Mouse (Mus musculus): Measurements from ENCODE around the gene Nckap1l.
A peak's percentile ranks its signal among the peaks of the same experiment; 100 is the strongest.

The Nckap1l gene

DNA sequence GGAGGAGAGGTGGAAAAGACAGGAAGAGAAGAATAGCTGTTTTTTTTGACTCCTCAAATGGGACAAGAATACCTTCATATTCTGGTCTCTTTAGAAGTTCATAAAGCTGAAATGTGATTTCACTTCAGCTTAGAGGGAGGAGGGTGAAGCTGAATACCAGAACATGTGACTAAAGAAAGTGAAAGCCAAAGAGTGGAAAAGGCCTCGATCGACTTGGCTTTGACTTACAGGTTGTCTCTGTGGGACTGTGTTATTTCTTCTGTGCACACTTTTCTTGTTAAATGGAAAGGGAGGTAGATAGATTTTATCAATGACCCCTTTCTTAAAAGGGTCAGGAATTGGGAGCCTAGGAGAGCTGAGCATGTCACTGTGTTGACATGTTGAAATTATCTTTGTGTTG is 47.6 kb downstream of the Nckap1l start:
- DNase-seq (ENCODE audit: low spot score) = no peak

DNA sequence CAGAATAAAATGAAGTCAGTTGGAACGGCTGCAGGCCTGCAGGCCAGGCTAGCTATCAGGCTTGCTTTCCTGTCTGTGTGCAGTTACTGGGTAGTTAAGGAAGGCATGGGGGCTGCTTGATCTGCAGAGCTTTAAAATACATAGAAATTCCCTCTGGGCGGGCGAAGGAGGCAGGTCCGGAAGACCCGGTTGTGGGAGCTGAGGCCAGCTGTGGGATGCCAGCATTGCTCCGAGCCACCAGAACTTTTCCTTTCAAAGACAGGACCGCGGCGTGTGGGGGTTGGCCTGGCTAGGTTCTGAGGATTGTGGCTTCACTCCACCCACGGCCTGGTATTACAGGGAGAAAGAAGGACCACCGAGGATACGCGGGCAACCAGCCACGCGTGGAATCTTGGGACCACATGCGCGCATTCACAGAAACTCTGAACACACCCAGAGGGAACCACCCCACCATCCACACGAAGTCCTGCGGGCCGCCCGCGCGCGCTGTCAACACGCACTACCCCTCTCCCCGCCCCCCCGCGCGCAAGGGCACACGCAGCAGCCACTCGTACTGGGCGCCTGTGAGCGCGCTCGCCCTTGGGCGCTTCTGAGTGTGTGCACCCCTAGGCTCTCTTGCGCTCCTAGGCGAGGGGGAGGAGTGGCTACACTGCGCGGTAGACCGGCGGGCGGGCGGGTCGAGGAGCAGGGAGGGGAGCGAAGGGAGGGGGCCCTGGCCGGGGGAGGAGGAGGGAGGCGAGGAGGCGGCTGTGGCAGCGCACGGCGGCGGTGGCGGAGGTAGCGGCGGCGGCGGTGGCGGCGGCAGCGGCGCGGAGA is 49.0 kb downstream of the Nckap1l start, which contains the start of gene Pde1b:
Gene Pde1b (plus strand): TSS at position 600 of the 816 bp plus-strand sequence.
- DNase-seq (ENCODE audit: low spot score) = peak; percentile 76

DNA sequence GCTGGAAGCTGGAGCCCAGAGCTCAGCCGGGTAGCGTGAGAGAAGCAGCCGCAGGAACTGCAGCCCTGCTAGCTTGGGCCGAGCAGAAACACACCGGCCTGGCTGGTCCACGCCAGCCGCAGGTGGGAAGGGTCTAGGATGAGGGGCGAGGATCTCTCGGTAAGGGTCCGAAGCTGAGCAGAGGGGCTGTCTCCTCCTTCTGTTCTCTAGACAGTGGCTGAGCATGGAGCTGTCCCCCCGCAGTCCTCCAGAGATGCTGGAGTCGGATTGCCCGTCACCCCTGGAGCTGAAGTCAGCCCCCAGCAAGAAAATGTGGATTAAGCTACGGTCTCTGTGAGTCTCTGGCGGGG is 49.6 kb downstream of the Nckap1l start:
- DNase-seq (ENCODE audit: low spot score) = no peak

DNA sequence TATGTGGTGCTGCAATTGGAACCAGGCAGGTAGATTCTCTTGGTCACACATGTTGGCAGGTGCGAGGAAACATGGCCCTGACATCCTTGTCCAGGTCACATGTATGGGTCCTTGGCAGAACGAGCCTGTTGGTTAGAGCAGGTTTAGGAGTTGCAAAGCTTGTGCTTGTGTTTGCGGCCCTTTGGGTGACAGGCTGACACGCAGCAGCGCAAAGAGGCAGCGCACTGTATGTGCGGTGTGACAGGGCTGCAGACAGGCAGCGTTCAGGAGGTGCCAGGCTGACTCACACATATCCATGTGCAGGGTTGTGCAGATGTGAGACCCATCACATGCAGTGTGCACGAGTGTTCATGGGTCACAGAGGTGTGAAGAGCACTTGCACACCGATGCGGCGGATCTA is 50.1 kb downstream of the Nckap1l start:
- DNase-seq (ENCODE audit: low spot score) = no peak

DNA sequence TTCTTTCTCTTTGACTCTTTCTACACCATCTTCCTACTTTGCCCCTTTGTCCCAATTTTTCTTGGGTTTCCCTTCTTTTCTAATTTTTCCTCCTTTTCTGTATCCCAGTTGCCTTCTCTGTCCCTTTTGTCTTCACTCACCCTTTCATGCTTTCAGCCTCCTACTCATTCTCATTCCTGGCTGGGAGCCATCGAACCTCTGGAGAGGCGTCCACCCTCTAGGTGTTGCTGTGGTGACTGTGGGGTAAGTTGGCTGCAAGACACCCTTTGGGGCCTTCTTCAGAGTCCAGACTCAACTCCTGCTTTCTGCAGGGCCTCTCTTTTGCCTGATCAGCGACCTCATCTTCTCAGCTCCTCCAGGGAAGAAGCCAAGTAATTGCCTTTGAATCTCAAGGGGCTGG is 55.7 kb downstream of the Nckap1l start:
- DNase-seq (ENCODE audit: low spot score) = no peak

DNA sequence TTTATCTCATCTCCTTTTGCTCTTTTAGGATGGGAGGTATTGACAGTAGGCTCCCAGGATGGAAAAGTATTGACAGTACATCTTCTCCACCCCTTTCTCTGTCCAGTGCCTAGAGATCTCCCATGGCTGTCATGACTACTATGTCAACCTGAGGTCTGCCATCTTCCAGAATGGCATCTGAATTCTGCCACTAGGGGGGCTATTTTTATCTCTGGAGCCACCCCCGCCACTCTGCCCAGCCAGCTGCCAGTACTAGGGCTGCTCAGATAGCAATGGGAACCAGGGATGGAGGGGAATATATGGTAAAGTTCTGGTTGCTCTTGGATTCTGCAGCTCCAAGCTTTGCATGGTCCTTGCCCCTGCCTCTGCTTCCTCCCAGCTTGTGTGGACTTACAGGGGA is 58.1 kb downstream of the Nckap1l start:
- DNase-seq (ENCODE audit: low spot score) = no peak

DNA sequence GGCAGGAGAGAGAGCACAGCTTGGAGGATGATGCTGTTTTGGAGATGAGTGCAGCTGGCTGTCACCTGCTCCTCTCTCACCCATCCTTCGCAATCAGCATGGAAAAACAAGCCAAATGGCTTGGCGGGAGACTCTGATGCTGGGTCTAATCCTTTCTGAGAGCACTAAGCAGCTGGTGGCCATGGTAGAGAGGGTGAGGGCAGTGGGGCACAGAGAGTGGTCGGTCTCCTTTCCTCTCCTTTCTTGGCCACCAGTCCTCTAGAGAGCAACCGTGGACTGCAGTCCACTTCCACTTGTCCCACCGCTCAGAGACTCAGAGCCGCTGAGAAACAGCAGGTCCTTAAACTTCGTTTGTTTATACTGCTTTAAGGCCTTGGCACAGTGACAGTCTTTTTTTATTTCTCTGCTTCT is 60.0 kb downstream of the Nckap1l start:
- DNase-seq (ENCODE audit: low spot score) = no peak

DNA sequence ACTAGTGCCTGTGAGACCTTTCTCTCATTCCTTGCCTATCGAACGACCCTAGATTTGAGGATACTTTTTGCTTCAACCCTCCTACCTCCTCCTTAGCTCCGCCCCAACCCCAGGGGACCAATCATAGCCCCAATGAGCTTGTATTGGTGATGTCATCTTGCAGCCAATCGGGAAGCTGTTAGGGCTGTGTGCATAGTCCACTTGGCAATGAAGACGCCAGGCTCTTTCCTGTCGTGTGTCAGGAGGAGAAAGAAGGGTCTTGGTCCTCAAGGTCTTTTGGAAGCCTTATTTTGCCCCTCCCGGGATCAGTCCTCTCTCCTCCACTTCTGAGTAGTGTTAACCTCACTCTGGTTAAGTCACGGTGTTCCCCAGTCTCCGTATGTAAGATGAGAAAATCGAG is 60.5 kb downstream of the Nckap1l start:
- DNase-seq (ENCODE audit: low spot score) = peak; percentile 92

DNA sequence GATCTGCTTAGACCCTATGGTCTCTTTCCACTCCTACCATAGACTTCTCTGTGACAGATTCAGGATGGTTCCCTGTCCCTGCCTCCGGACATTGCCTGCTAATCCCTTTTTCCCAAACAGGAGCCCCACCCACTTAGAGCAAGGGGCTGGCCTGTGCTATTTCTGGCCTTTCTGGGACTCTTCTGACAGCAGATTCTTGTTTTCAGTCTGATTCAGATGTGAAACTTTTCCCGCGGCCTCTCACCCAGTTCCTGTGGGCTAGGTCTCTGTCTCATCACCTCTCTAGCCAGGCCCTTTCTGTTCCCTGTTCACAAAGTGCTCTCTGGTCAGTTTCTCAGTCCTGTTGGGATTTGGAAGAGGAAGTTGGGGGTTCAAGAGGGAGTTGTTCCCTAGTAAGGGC is 61.3 kb downstream of the Nckap1l start:
- DNase-seq (ENCODE audit: low spot score) = no peak

DNA sequence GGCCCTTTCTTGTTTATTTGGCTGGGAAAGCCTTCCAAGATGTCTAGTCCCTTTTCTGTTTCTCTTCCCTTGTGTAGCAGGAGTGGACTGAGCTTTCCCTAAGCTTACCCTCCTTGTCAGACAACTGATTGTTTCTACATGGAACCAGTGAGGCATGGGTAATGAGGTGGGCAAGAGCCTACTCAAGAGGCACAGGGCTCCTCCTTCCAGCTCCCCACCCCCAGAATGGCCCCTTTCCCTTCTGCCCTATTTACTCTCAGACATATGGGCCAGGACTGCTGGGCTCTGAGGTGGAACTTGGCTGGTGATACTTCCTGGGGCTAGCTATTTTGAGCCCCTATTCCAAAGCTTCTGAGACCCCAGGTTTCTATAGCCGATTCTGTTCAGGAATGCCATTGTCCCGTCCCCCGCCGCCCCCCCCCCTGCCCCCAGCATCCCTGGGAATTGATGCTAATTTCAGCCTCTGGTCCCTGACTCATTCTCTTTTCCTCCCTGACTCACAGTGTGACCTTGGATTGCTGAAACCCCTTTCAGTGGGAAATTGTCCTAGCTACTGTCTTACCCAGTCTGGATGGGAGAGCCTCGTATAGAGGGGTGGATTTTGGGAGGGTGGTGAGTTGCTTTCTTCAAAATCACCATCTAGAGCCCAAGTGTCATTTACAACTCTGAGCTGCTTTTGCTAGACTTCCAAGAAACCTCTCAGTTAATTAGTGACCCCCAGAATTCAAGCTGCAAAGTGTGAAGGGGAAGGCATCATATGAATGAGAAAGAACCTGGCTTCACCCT is 65.2 kb downstream of the Nckap1l start:
- peak; percentile 89 for DNase-seq (ENCODE audit: low spot score)

DNA sequence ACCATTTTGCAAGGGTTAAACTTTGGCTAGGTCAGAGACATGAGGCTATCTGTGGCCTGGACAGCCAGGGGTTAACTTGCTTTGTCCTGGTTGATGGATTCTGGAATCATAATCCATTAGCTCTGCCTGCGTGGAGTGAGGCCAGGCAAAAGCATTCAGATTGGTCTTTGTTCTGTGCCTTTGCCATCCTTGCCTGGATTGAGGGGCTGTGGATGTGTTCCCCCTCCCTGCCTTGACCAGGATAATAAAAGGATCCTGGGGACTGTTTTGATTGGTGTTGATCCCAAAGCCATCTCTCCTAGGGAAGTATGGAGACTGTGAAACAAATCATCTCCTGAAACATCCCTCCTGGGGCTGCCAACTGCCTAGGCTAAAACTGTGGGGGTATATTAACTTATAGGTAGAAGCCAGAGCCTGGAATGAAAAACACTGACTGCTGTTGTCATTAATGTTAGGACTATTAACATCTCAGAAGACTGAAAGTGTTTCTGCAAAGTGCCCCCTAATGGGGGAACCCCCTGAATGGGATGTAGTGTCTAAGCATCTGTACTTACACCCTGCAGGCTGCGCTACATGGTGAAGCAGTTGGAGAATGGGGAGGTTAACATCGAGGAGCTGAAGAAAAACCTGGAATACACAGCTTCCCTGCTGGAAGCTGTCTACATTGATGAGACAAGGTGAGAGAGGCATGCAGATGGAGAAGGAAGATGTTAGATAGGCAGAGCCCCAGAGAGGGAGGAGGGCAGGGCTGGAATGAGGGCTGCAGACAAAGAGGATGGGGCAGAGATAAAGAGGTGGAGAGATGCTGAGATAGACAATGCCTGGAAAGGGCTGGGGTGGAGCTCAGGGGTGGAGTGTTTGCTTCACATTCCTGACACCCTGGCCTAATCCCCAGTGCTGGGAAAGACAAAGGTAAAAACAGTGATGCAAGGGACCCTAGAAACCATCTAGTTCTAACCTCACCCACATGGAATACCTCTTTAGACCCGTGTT is 66.1 kb downstream of the Nckap1l start:
- peak; percentile 83 for DNase-seq (ENCODE audit: low spot score)

DNA sequence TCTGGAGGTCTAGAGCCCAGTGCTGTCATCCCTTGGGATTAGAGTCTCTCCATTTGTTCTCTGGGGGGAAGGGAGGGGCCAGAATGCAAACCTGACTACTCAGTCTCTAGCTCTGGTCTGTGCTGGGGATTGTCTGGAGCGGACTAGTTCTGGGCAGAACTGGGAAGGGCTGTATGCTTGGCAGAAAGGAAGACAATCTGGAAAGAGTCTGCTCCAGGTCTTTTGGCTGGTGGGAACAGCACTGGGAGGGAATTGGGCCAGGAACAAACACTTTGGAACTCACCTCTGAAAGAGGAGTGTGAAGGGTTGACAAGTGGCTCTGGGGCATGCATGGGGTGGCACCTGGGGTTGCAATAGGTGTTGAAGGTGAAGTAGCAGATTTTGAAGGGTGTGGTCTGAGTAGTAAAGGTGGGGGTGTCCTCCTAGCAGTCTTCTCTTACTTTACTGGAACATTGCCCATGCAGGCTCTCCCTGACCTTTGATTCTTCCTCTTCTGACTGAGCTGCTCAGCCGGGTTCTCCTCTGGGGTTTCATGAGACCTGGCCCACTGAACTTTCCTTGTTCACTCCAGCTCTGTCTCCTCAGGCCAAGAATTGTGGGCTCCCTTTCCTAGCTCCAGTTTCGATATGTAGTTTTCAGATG is 69.0 kb downstream of the Nckap1l start:
- DNase-seq (ENCODE audit: low spot score) = peak; percentile 40

DNA sequence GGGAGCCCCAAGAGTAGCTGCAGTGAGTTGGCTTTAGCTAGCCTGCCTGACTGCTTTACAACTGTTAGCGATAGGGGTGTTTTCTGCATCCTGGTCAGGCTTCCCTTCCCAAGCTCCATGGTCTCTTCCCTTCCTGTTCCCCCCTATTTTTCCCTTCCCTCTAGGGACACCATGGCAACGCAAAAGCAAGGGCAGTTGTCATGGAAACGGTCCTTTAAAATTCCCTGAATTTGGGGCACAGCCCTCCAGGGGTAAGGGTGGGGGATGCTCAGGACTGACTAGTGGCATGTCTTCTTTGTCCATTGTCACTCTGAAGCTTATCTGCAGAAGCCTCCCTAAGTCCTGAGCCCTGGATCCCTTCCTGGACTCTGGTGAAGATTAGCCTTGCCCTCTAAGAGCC is 69.6 kb downstream of the Nckap1l start:
- DNase-seq (ENCODE audit: low spot score) = no peak

DNA sequence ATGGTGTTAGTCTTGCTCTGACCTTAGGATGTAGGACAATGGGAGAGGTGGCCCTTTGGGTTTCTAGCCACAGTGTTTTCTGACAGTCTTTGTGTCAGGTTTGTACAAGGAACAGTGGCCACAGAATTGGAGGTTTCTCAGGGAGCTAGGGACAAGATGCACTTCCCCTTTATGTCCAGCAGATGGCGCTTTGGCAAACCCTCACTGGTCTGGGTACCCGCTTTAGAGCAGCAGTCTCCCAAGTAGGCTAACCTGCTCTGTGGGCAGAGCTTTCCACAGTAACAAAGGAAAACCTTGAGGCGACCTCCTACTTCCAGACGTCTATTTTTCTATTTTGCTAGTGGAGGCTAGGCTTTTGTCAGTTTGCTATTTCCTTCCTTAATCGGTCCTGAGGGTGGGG is 76.8 kb downstream of the Nckap1l start:
- DNase-seq (ENCODE audit: low spot score) = peak; percentile 91

DNA sequence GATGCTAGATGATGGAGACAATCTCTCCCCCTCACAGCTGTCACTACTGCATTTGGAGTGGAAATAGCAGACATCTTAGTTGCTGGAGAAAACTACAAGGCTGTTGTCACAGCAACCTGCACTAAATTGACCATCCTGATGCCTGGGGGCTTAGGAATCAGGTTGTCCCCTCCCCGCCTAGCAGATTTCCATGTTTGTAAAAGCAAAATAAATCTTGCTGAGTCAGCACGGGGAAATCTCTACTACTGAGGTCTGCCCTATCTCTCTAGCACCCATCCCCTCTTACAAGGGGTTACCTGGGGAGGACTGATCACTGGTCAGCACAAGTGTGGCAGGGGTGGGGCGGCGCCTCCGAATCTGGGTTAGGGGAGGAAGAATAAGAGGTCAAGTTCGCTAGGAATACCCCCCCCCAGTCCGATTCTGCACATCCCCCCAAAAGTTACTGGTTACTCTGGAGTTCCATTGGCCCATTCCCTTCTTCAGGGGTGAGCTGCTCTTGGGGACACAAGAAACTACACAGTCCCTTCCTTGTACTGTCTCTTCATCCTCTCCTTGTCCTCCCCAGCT is 80.5 kb downstream of the Nckap1l start:
- no peak for DNase-seq (ENCODE audit: low spot score)

DNA sequence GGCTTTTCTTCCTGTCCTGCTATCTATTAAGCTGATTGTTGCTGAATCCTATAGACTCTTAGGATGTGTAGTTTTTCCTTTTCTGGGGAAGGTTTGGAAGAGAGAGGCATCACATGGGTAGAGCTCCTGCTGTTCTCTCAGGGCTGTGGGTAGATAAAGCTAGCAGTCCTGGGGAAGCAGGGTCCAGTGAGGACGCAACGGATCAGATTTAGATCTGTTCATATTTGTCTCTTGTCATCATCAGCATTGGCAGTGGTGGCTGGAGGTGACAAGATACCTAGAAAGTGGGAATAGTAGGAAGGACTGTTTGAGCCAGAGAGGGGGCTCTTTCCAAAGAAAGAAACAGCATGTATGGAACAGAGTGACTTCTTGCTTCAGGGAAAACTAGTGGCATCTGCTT is 81.4 kb downstream of the Nckap1l start:
- DNase-seq (ENCODE audit: low spot score) = no peak

DNA sequence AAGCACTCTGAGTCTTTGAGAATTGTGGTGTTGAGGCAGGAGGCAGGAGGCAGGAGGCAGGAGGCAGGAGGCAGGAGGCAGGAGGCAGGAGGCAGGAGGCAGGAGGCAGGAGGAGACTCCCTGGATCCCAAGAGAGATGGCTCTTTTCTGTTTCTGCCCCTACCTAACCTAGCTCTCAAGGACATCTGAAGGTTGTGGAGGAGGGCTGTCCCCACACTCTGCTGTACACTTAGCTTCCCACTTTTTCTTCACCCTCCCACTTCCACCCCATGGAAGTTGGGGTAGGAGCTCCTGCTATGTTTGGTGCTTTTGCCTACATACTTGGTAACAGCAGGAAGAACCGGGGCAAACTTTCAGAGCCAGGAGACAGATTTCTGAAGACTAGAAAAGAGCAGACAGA is 82.2 kb downstream of the Nckap1l start:
- no peak for DNase-seq (ENCODE audit: low spot score)

DNA sequence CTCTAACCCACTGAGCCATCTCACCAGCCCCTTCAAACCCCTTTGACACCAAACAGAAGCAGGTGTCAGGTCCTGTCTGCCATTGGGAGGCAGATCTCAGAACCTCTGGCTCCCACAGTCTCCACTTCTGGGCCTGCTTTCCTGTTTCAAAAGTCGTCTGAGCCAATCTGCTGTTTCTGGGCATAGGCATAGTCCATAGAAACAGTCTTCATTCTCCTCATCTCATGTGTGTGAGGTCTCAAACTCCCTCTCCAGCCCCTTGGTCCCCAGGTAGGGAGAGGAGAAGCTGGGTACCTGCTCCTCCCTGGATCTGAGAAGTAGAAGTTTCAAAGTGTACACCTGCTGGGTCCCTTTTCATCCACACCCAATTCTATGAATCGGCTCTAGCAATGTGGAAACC is 82.9 kb downstream of the Nckap1l start:
- peak; percentile 12 for DNase-seq (ENCODE audit: low spot score)

DNA sequence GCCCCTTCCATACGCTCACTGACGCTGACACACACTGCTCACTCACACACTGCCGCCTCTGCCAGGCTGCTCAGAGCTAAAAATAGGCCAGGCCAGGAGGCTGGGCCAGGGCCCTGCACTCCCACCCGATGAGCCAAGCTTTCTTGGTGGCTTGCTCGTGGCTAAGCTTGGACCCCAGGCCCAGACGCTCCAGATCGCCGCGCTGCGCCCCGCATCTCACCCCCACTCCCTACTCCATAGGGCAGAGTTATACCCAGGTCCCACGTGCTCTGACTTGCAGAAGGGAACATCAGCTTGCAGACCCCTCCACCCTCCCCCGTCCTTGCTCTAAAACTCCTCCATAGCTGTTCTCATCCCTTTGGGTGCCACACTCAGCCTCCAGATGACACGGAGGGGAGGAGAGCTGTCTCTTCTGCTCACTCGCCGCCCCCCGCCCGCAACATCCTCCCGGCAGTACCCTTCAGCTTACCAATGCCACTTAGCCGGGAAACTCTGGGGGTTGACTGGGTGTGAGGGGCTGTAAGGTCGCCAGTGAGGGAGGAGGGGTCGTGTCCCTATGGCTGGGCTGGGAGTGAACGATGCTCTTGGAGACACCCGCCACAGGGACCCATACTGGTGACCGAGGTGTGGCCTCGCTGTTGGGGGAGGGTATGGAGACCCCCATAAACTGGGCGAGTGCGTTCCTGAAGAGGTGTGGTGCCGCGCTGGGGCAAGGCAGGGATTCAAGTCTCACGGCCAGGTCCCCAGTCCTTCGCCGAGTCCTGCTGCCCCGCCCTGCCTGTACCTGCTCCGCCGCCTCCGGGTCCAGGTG is 83.6 kb downstream of the Nckap1l start:
- DNase-seq (ENCODE audit: low spot score) = peak; percentile 68

DNA sequence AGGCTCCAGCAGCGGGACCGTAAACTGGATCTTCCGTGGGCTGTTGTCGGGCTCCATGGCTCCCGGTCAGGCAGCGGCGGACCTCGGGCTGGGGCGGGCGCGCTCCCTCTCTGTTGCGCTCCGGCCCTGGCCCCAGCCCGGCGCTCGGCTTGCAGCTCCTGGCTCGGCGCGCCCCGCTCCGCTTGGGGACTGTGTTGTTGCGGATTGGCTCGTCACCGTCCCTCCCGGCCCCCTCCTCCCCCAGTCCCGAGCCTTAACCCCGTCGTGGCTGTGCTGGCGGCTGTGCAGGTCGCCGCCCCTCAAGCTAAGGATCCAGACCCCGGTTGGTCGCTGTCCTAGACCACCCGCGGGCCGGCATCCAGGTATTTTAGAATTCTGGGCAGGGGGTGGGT is 84.2 kb downstream of the Nckap1l start, which contains the start of gene Ppp1r1a:
Gene Ppp1r1a (minus strand): TSS at position 182 of the 392 bp plus-strand sequence.
- peak; percentile 84 for DNase-seq (ENCODE audit: low spot score)

All from retina, embryonic 14.5 days (tissue).